Mouse (Mus musculus) cerebellum, adult 2 months (tissue): ENCODE measurements at regions not wholly inside any gene's neighbourhood (a gene's known extent, or its start where the extent isn't known, plus 50 kb on each side); places are given as distances from the start of the nearest gene placed in this dataset.

Source experiments
- DNase-seq, 2 experiments: peaks; one replicate each; pipeline ENCODE4 v3.0.0; 2021
- H3K27ac ChIP-seq: fragments of 200-500 bp; 2 replicates; pipeline ENCODE4 v1.5.1; 2012; ENCODE audit warnings: low read length, control low read depth, inconsistent platforms; ENCODE audit not compliant: insufficient read depth
- H3K27me3 ChIP-seq: fragments of 200-500 bp; 2 replicates; pipeline ENCODE4 v1.6.1; 2012; ENCODE audit warnings: inconsistent platforms, mild to moderate bottlenecking, low read length, moderate library complexity; ENCODE audit not compliant: control insufficient read depth, insufficient read depth
- H3K4me1 ChIP-seq: fragments of 200-500 bp; 2 replicates; pipeline ENCODE4 v1.6.1; 2011; ENCODE audit warnings: low read length; ENCODE audit not compliant: control insufficient read depth, insufficient read depth
- H3K4me3 ChIP-seq: fragments of 200-500 bp; replicated peaks from 2 replicates; pipeline ENCODE3; 2011; ENCODE audit warnings: mild to moderate bottlenecking, low read depth, low read length, control low read depth; ENCODE audit not compliant: insufficient read depth
- CTCF ChIP-seq: fragments of 200-500 bp; IDR thresholded peaks from 2 replicates; pipeline ENCODE4 v1.5.1; 2011; ENCODE audit warnings: low read depth, mild to moderate bottlenecking, control low read depth, low read length, moderate library complexity, borderline replicate concordance; ENCODE audit not compliant: insufficient read depth
- POLR2A ChIP-seq: fragments of 200-500 bp; IDR thresholded peaks from 2 replicates; pipeline ENCODE4 v1.6.1; 2011; ENCODE audit warnings: low read length, control low read depth, borderline replicate concordance; ENCODE audit not compliant: insufficient read depth
- WGBS: fragments of 180-500 bp; shearing (Covaris S2); methylation state at CpG from one replicate; pipeline ENCODE4 v1.1.7; 2018; 5-methylcytosine and 5-hydroxymethylcytosine counted together

DNA sequence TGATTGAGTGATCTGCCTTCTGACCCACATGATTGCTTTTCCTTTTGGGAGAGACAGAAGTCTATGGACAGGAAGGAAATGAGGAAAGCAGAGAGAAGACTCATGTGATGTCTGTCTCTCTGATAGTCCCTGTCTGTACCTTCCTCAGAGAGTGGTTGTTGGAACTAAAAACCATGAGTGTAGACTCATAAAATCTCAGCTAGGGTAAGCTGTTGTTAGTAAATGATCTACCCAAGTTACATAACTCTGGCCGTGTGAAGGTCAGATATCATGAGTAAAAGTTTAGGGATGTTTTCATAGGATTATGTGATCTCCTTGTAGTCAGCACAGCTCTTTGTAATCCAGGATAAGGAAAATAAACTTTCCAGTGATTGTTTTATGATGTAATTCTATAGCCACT is 183.0 kb upstream of the Slc30a5 start:
- Histone ChIP-seq H3K27me3 (no peaks in the 10 kb centered on the region), H3K4me1 (no peaks in the 10 kb centered on the region), H3K4me3 (no peak overlapping the region), H3K27ac (no peak overlapping the region)
- 91% methylated on average over 1 of the region's 1 CpGs for WGBS
- TF ChIP-seq POLR2A = no peak
- no peak for TF ChIP-seq CTCF
- DNase-seq = no peak

DNA sequence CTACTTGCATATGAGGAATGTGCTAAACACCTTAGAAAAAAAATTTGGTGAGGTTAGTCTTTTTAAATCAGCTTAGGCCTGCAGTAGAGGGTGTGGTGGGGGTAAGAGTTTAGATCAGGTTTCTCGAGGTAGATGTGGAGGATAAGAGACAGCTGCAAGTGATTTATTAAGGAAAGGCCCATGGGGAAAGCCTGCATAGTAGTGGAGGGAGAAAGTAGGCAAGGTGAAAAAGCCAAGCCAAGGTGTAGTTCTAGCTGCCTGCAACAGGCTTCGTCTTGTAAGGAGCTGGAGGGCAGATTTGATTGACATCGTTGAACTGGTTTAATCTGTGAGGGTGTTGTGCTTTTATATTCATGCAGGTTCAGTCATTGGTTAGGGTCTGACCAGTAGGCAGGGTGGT is 182.2 kb upstream of the Slc30a5 start:
- Histone ChIP-seq H3K27me3 (no peaks in the 10 kb centered on the region), H3K27ac (no peak overlapping the region), H3K4me1 (no peaks in the 10 kb centered on the region), H3K4me3 (no peak overlapping the region)
- TF ChIP-seq POLR2A (no peak), CTCF (no peak)
- no peak for DNase-seq
- WGBS = 89% methylated on average over 3 of the region's 3 CpGs

DNA sequence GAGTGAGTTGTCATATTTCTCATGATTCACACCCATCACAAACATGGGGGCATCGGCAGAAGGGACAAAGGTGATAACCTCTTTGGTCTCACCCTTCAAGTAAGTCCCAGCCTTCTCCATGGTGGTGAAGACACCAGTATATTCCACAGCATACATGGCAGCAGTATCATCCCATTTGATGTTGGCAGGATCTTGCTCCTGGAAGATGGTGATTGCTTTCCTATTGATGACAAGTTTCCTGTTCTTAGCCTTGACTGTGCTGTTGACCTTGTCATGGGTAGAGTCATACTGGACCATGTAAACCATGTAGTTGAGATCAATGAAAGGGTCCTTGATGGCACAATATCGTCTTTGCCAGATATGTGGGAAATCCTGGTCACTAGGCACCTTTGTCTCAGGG is 180.4 kb upstream of the Slc30a5 start:
- no peak for DNase-seq
- Histone ChIP-seq H3K4me3 (no peak overlapping the region), H3K27me3 (no peaks in the 10 kb centered on the region), H3K4me1 (no peaks in the 10 kb centered on the region), H3K27ac (no peak overlapping the region)
- 93% methylated on average over 2 of the region's 2 CpGs for WGBS
- TF ChIP-seq POLR2A = no peak
- TF ChIP-seq CTCF = no peak

DNA sequence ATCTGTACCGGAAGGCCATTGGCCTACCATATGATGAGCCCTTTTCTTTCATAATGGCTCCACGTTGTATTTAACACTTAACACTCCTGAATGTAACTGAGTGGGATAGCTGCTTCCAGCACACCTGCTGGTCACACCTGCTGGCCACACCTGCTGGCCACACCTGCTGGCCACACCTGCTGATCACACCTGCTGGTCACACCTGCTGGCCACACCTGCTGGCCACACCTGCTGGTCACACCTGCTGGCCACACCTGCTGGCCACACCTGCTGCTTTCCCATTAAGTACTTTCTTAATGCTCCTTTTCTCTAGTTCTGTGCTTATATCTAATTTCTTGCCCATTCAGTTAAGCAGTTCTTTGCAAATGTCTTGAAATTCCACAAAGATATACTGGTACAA is 157.4 kb upstream of the Slc30a5 start:
- Histone ChIP-seq H3K4me3 (no peak overlapping the region), H3K4me1 (no peaks in the 10 kb centered on the region), H3K27ac (no peak overlapping the region), H3K27me3 (no peaks in the 10 kb centered on the region)
- WGBS = 72% methylated on average over 2 of the region's 2 CpGs
- DNase-seq = no peak
- no peak for TF ChIP-seq POLR2A
- TF ChIP-seq CTCF = no peak

DNA sequence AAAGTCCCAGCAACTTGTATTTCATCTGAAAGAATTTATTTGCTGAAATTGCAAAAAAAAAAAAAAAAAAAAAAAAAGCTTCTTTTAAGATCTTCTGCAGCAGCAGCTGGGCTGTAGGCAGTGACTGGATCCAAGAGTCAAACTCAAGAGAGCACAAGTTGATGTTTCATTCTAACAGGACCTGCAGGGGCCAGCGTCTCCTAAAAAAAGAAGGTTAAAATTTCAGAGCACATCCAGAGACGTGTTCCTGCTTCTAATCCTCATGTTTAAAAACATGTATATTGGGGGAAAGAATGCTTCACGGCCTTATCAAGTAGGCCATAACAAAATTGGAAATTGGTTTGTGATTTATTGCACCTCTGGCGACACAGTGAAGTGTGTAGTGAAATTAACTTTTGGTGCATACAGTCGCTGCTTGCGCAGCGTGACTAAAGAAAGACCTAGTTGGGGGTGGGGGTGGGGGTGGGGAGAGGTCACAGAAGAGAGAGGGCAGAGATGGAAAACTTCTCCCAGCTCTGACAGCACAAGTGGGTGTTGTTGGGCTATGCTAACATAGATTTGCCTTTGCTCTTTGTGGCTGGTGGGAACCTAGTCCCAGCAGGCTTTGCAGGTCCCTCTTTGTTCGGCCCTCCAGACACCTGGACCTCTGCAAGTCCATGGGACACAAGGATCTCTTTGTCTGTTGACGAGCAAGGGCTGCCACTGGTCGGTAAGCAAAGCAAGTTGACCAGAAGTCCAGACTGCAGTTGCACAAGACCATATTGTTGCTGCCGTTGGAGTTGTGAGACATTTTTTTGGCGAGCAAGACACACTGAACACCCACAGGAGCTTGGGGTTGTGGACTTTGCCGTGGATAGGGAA is 155.7 kb upstream of the Slc30a5 start:
- 72% methylated on average over 13 of the region's 13 CpGs for WGBS
- no peaks in the 10 kb centered on the region for H3K4me1 ChIP-seq

DNA sequence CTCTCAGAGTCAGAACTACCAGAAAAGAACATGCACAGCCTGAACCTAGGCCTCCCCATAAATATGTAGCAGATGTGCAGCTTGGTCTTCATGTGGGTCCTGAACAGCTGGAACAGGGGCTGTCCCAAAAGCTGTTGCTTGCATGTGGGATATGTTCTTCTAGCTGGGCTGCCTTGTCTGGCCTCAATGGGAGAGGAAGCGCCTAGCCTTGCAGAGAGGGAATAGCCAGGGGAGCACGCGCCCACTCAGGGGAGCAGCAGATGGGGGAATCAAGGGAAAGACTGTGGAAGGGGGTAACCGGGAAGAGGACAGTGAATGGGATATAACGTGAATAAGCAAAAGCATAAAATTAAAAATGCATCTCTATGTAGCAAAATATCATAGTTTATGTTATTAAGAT is 154.9 kb upstream of the Slc30a5 start:
- TF ChIP-seq POLR2A (no peak), CTCF (no peak)
- Histone ChIP-seq H3K27ac (no peak overlapping the region), H3K4me1 (no peaks in the 10 kb centered on the region), H3K27me3 (no peaks in the 10 kb centered on the region), H3K4me3 (no peak overlapping the region)
- WGBS = 93% methylated on average over 5 of the region's 5 CpGs
- no peak for DNase-seq

More for the DNA sequence above, 155.7 kb upstream of the Slc30a5 start:
- Histone ChIP-seq H3K27me3 (no peaks in the 10 kb centered on the region), H3K4me3 (no peak overlapping the region), H3K27ac (no peak overlapping the region)
- TF ChIP-seq CTCF = no peak
- no peak for TF ChIP-seq POLR2A
- DNase-seq = no peak

DNA sequence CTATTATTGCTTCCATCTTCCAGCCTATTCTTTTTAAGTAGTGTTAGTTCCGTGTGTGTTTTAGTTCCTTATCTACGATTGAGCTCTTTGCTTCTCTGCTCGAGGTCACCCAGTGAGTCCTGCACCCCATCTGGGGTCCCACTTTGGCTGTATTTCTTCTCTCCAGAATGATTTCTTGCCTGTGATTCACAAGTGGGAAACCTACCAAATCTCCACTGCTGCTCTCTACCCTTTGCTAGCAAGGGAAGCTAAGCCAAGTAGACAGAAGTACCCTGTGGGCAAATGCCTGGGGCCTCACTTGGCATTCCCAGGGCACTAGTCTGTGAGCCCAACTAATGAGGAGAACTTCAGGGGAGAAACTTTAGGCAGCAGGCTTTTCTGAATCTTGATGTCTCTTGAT is 142.5 kb upstream of the Slc30a5 start:
- H3K4me3 ChIP-seq = no peak overlapping the region
- no peak for TF ChIP-seq CTCF
- no peak for TF ChIP-seq POLR2A
- no peaks in the 10 kb centered on the region for H3K27me3 ChIP-seq
- H3K27ac ChIP-seq = no peak overlapping the region
- DNase-seq = no peak
- H3K4me1 ChIP-seq = 0 out of 2 replicates have a peak, but pooled peaks cover 4% of the 10 kb centered on the region
- 37% methylated on average over 3 of the region's 3 CpGs for WGBS

DNA sequence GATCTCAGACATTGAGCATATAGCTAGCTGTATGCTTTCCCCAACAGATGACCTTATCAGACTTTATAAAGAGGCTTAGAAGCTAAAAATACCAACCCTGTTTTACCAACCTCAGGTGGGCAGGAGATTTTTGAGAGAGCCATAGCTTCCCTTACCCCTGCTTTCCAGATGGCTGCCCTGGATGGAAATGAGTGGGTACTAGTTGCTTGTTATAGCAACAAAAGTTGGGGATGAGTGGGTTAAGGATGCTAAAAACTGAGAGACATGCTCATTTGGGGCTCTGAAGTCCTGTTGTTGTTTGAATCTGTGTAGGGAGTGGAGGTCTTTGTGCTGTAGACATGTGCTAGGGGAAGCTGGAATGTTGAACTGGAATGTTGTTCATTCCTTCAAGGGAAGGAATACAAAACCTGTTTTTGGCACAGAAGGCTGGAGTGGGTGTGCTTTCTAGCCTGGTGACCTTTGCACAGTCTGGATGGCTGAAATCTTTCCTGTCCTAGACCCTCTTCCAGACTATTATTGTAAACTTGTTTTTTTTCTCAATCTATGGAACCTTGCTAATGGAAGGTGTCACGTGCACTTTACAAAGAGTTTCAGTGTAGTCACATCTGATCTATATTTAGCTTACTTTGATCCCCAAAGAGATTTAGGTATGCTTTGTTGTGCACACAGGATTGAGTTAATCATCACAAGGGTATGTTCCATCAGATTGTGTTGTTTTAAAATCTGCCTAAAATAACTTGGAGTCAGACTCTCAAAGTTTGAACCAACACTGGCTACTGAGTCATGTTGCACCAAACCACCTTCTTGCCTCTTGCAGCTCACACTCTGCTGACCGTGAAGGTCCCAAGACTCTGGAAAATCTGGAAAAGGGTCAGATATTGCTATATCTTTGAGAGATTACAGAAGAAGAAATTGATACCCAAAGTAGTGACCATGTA is 138.1 kb upstream of the Slc30a5 start:
- no peak overlapping the region for H3K4me3 ChIP-seq
- no peaks in the 10 kb centered on the region for H3K27me3 ChIP-seq
- H3K4me1 ChIP-seq = 0 out of 2 replicates have a peak, but pooled peaks cover 4% of the 10 kb centered on the region
- H3K27ac ChIP-seq = no peak overlapping the region
- 92% methylated on average over 2 of the region's 2 CpGs for WGBS
- DNase-seq = no peak
- TF ChIP-seq POLR2A = no peak
- TF ChIP-seq CTCF = no peak
